Mouse (Mus musculus) neural tube, embryonic 10.5 days (tissue): ENCODE measurements at regions not wholly inside any gene's neighbourhood (a gene's known extent, or its start where the extent isn't known, plus 50 kb on each side); places are given as distances from the start of the nearest gene placed in this dataset.
"Not testable (repeated sequence)": the region's sequence is repeated elsewhere in the genome, so short reads cannot be mapped to it uniquely, and the experiment has no call there.

Source experiments
- DNase-seq: peaks from one replicate; pipeline ENCODE4 v3.0.0-alpha.2; 2017; ENCODE audit warnings: low spot score; ENCODE audit errors: extremely low spot score

DNA sequence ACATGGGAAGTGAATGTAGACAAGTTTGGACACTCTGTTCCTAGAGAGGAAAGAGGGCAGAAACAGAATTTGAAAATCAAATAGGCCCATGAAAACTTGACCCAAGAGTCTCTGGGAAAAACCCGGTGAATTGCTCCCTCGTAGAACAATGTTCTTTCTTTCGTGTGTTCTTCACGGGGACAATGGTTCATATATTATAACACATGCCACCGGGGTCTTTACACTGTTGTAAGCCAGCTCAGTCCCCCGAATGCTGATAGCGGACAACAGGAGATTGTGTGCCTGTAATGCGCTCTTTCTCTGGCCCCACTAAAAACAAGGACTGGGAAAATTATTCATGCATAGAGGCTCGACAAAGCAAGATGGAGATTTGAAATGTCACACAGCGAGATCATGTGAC, 225.4 kb upstream of the Irx4 start:
- peak; percentile 19 for DNase-seq

- DNase-seq: peak; percentile 28
Observed at GRCm38 (mm10) chr13:73035336-73035940, 224.8 kb upstream of the Irx4 start.

DNA sequence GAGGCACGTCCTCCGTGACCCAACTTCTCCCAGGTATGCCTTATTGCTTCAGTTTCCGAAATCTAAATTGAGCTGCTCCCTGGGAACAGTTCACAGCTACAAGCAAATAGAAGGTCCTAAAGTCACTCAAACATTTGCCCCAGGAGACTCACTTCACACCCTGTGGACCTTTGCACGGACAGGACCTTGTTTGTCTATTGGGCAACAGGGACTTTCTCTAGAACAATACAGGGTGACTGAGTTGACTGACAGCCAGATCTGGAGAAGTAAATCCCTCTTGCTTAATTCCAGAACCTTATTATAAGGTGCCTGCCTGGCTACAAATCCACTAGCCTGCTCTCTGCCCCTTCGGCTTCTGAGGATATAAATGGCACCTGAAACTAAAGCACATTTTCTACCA, 220.5 kb upstream of the Irx4 start:
- peak; percentile 12 for DNase-seq

- peak; percentile 22 for DNase-seq
Observed at GRCm38 (mm10) chr13:73041233-73042040, 218.8 kb upstream of the Irx4 start.

GRCm38 (mm10) chr13:73069840-73070530, 190.3 kb upstream of the Irx4 start:
- DNase-seq: peak; percentile 73

DNA sequence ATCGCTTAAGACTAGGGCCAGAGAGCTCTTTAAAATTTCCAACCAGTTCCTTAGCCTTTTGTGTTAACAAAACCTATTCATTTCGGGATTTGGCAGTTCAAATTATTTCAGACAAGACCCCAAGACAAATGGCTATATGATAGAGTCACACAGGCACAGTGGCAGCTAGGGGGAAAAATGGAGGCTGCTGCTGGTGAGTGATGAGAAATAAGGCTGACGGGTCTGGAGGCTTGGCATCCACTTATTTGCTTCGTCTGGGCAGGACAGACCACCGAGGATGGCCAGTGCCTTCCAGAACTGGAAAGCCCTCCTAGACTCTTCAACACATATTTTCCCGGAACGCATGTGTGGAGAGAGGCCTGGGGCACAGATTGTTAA, 189.8 kb upstream of the Irx4 start:
- peak; percentile 44 for DNase-seq

GRCm38 (mm10) chr13:73071032-73071431, 189.2 kb upstream of the Irx4 start:
- DNase-seq: no peak

GRCm38 (mm10) chr13:73071854-73072852, 188.1 kb upstream of the Irx4 start:
- DNase-seq: no peak

- no peak for DNase-seq
Observed at GRCm38 (mm10) chr13:73077866-73078430, 182.3 kb upstream of the Irx4 start.

GRCm38 (mm10) chr13:73087815-73088214, 172.5 kb upstream of the Irx4 start:
- not testable (repeated sequence) for DNase-seq

- DNase-seq: no peak
Observed at GRCm38 (mm10) chr13:73091886-73092285, 168.4 kb upstream of the Irx4 start.

- DNase-seq: no peak
Observed at GRCm38 (mm10) chr13:73097502-73097901, 162.8 kb upstream of the Irx4 start.

DNA sequence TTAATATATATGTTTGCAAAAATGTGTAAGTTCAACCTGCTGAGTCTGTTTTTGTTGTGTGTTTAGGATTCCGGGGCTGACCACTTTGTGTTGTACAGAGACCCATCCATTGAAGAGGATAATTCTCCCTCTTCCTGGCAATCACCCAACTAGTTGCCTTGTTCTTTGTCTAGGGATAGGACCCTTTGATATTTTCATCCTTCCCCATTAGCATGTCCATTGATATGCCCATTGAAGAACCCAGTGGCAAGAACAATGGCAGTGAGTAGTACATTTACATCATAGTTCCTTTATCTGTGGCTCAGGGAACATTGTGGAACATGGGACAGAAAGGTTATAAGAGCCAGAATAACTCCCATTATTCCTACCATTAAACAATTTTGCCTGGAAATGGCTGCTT, 160.9 kb upstream of the Irx4 start:
- no peak for DNase-seq

- no peak for DNase-seq
Observed at GRCm38 (mm10) chr13:73107250-73107993, 152.9 kb upstream of the Irx4 start.

DNA sequence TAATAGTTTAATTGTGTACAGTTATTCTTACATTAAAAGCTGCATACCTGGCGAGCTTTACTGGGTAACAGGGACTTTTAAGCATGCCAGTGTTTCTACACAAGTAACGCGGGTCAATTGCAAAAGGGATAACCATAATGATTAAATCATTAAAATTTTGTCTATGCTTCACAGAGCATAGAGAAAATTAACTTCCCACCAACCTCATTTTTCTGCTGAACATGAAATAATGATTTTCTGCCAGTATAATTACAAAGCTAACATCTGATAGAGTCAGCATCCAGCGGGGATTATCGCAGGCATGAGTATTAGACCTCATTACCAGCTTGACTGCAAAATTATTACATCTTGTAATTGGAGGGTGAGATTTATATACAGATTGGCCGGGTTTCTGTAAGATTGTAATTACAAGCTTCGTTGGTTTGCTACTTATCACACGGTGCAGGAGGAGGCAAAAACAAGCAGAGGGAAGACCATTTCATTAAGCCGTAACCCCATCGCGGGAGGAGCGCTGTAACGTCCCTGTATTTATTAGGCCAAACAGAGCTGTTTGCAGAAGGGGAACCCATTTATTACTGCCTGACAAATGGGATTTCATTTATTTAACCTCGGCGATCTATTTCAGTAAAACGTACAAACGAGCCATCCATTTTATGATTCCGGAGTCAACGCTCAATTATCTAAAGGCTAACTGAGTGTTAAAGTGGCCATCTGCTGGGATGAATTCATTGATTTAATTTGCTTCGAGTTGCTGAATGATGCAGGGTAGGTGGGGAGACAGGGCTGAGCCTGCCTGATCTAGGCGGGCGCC, 143.3 kb upstream of the Irx4 start:
- peak; percentile 19 for DNase-seq

GRCm38 (mm10) chr13:73117633-73118076, 142.6 kb upstream of the Irx4 start:
- DNase-seq: no peak

- DNase-seq: no peak
Observed at GRCm38 (mm10) chr13:73122945-73123344, 137.3 kb upstream of the Irx4 start.

- no peak for DNase-seq
Observed at GRCm38 (mm10) chr13:73131270-73131669, 129.0 kb upstream of the Irx4 start.

DNA sequence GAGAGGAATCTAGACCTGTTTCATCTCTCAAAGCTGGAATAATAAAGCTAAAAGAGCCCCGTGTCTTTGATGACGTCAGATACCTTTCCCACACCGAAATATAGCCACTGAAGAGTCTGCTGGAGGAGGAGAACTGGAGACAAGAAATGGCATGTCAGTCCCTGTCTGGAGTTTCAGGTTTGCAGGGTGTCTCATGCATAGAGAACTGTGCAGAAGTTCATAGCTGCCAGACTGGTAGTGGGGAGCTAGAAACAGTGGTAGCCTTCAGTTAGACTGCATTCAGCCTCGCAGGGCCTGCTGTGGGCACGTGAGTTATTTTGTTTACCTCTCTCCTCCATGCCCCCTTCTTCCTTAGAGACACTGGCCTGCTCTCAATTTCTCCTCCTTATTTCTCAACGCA, 127.5 kb upstream of the Irx4 start:
- no peak for DNase-seq
